Mouse (Mus musculus) hindbrain, embryonic 10.5 days (tissue): Measurements from ENCODE around the gene Cpeb1. TPM values are rescaled to one million over a fixed set of nuclear protein-coding genes. Genes with fewer than 3 reads are reported as not detected.
"Not testable (repeated sequence)": the region's sequence is repeated elsewhere in the genome, so short reads cannot be mapped to it uniquely, and the experiment has no call there.

Source experiments
- DNase-seq: peaks from one replicate; pipeline ENCODE4 v3.0.0-alpha.2; 2017; ENCODE audit warnings: low spot score
- H3K27ac ChIP-seq: fragments of 300-500 bp; sonication (generic); 2 replicates; pipeline ENCODE4 v1.5.1; 2016; ENCODE audit warnings: mild to moderate bottlenecking, moderate library complexity
- H3K27me3 ChIP-seq: fragments of 300-500 bp; sonication (generic); 2 replicates; pipeline ENCODE4 v1.6.1; 2016; ENCODE audit warnings: mild to moderate bottlenecking; ENCODE audit not compliant: poor library complexity, insufficient read depth, severe bottlenecking
- H3K36me3 ChIP-seq: fragments of 300-500 bp; sonication (generic); 2 replicates; pipeline ENCODE4 v1.6.1; 2016; ENCODE audit warnings: mild to moderate bottlenecking, moderate library complexity
- H3K4me1 ChIP-seq: fragments of 300-500 bp; sonication (generic); replicated peaks from 2 replicates; pipeline ENCODE4 v1.6.1; 2016; ENCODE audit warnings: mild to moderate bottlenecking
- H3K4me3 ChIP-seq: fragments of 300-500 bp; sonication (generic); 2 replicates; pipeline ENCODE4 v1.5.1; 2016; ENCODE audit warnings: mild to moderate bottlenecking, moderate library complexity
- H3K9me3 ChIP-seq: fragments of 300-500 bp; sonication (generic); 2 replicates; pipeline ENCODE4 v1.6.1; 2016; ENCODE audit warnings: mild to moderate bottlenecking, moderate library complexity
- WGBS: fragments of 180-500 bp; shearing (Covaris S2); methylation state at CpG from one replicate; pipeline ENCODE4 v1.1.7; 2016; 5-methylcytosine and 5-hydroxymethylcytosine counted together
- polyA plus RNA-seq: library from polyadenylated mRNA; unstranded; fragments of >200 nt; fragmentation: Nextera tagmentation; extraction: Ambion mirVana; gene quantifications from 2 replicates; pipeline ENCODE4 v1.2.1, GENCODE M21; 2016

Gene Cpeb1
- 1.3 and 1.9 TPM in 2 replicates for polyA plus RNA-seq

DNA sequence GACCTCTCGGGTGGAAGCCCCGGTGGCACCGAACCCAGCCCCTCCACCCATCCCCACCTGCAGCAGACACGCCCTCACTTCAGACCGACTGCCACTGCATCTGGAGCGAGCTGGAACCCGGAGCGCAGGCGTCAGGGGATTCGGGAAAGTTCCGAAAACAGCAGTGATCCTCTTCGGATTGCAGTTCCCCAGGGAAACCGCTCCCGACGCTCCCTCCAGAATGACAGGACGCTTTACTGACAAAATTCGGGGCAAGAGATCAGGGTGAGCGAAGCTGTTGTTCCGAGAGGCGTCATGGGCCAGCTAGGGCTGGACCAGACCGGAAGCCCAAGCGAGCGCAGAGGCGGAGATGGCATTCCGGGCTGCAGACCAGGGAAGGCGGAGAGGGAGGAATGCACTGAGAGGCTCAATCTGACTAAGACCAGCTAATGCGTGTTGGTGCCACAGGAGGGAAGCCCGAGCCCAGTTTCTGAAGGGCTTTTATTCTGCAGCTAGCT is at the start of gene Cpeb1:
Gene Cpeb1 (minus strand): TSS at position 311 of the 497 bp plus-strand sequence.
- H3K4me1 ChIP-seq = peaks cover 27% of the 10 kb centered on the region
- WGBS = under 1% methylated on average over 28 of the region's 28 CpGs
- peak within 1 kb of the TSS; percentile 59 for H3K4me3 ChIP-seq
- no peaks in the 10 kb centered on the region for H3K36me3 ChIP-seq
- peak within 1 kb of the TSS; percentile 73 for H3K27ac ChIP-seq
- peaks cover 89% of the 10 kb centered on the region for H3K27me3 ChIP-seq
- H3K9me3 ChIP-seq = no peaks in the 10 kb centered on the region
- peak; percentile 50 for DNase-seq

- no peak overlapping the region for H3K27ac ChIP-seq
- H3K4me3 ChIP-seq = no peak overlapping the region
- H3K27me3 ChIP-seq = peaks cover 20% of the 10 kb centered on the region
- DNase-seq = no peak
- 80% methylated on average over 2 of the region's 2 CpGs for WGBS
- H3K9me3 ChIP-seq = no peaks in the 10 kb centered on the region
- no peaks in the 10 kb centered on the region for H3K36me3 ChIP-seq
- peaks cover 20% of the 10 kb centered on the region for H3K4me1 ChIP-seq
Measured at GRCm38 (mm10) chr7:81501050-81501449, 45.8 kb upstream of the Cpeb1 start.

DNA sequence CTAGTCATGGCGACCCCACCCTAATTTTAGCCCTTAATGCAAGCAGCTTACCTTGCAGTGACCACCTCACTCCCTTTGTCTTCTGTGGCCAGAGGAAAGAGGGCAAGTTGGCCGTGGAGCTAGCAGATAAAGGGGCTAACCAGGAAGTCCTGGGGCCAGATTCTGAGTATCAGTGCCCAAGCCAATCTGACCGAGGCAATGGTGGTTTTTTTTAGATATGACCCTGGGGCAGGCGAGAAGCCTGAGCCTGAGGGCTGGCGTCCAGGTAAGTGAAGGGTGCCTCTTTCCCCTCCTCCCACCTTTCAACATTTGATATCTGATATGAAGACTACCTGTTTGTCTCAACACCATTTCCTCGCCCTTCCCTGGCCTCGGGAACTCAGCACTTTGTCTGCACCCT is 42.9 kb upstream of the Cpeb1 start, which contains the start of gene BC048679:
Gene BC048679 (minus strand): TSS at position 101 of the 400 bp plus-strand sequence.
- H3K4me1 ChIP-seq = peaks cover 29% of the 10 kb centered on the region
- H3K9me3 ChIP-seq = no peaks in the 10 kb centered on the region
- peak within 1 kb of the TSS; percentile 2; the same call in 1 of the 2 replicates for H3K4me3 ChIP-seq
- no peak for DNase-seq
- H3K27ac ChIP-seq = peak within 1 kb of the TSS; percentile 17
- H3K27me3 ChIP-seq = peaks cover 45% of the 10 kb centered on the region
- no peaks in the 10 kb centered on the region for H3K36me3 ChIP-seq
- 71% methylated on average over 7 of the region's 7 CpGs for WGBS

- Histone ChIP-seq H3K36me3 (no peaks in the 10 kb centered on the region), H3K4me1 (peaks cover 39% of the 10 kb centered on the region), H3K27ac (peak overlapping the region; percentile 17), H3K27me3 (peaks cover 54% of the 10 kb centered on the region), H3K9me3 (no peaks in the 10 kb centered on the region), H3K4me3 (peak overlapping the region; percentile 2; the same call in 1 of the 2 replicates)
- 15% methylated on average over 6 of the region's 6 CpGs for WGBS
- DNase-seq = peak; percentile 58
Measured at GRCm38 (mm10) chr7:81497171-81497570, 41.9 kb upstream of the Cpeb1 start.

DNA sequence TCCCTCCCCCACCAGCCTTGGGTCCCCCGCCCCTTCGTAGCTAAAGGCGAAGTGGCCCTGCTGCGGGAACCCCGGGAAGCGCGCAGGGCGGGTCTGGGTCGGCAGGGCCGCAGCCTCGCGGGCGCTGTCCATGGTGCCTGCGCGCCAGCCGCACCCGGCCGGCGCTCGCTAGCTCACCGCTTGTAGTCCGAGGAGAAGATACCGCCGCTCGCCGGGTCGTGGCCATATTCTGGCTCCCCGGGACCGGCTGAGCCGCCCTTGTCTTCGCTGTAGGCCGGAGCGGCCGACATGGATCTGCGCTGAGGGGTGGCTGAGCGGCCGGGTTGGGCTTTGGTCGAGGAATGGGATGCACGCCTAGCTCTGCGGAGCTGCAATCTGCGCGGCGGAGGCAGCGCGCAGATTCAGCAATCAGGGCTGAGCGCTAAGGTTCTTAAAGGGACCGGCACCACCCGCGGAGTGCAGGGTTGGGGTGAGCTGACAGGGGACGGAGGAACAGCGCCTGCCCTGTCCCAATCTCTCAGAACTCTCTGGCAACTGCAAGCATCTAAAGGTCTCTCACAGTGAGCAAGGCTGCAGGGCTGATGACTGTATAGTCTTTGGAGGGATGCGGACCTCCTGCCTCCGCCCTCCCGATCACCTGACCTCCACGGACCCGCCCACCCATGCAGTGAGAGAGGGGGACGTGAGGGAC is 38.2 kb upstream of the Cpeb1 start, which contains the start of gene Ap3b2:
Gene Ap3b2 (minus strand): TSS at position 595 of the 691 bp plus-strand sequence.
- Histone ChIP-seq H3K36me3 (no peaks in the 10 kb centered on the region), H3K9me3 (no peaks in the 10 kb centered on the region), H3K27me3 (peaks cover 67% of the 10 kb centered on the region), H3K4me3 (peak within 1 kb of the TSS; percentile 73), H3K27ac (peak within 1 kb of the TSS; percentile 87), H3K4me1 (peaks cover 53% of the 10 kb centered on the region)
- peak; percentile 82 for DNase-seq
- WGBS = under 1% methylated on average over 57 of the region's 57 CpGs

DNA sequence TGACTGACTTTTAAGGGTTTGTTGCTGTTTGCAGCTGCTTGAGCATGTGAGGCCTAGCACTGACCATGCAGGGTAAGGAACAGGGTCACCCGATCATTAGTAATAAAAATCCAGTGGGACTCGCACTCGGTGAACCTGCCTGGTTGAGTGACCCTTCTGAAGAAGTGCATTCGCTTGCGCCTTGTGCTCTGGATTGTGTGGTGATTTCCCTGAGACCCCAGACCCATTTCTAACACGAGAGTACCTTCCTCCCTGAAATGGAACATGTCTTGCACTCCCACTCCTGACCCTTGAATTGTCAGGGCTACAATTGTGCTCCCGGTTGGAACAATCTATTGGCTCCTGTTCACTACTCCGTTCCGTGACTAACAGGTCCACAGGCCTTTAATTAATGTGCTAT is 37.4 kb upstream of the Cpeb1 start:
- Histone ChIP-seq H3K27me3 (peaks cover 58% of the 10 kb centered on the region), H3K27ac (peak overlapping the region; percentile 87), H3K4me1 (peaks cover 50% of the 10 kb centered on the region), H3K4me3 (peak overlapping the region; percentile 73), H3K36me3 (no peaks in the 10 kb centered on the region), H3K9me3 (no peaks in the 10 kb centered on the region)
- no peak for DNase-seq
- 39% methylated on average over 9 of the region's 9 CpGs for WGBS

- 10% methylated on average over 9 of the region's 9 CpGs for WGBS
- Histone ChIP-seq H3K27ac (peak overlapping the region; percentile 1; the same call in 1 of the 2 replicates), H3K4me3 (peak overlapping the region; percentile 0; the same call in 1 of the 2 replicates), H3K27me3 (peaks cover 37% of the 10 kb centered on the region), H3K4me1 (peaks cover 37% of the 10 kb centered on the region), H3K9me3 (no peaks in the 10 kb centered on the region), H3K36me3 (peaks cover 2% of the 10 kb centered on the region; the same call in 1 of the 2 replicates)
- DNase-seq = peak; percentile 27
Measured at GRCm38 (mm10) chr7:81489649-81490048, 34.4 kb upstream of the Cpeb1 start.

GRCm38 (mm10) chr7:81480800-81481199 is 25.5 kb upstream of the Cpeb1 start:
- H3K36me3 ChIP-seq = peaks cover 9% of the 10 kb centered on the region
- H3K27me3 ChIP-seq = peaks cover 35% of the 10 kb centered on the region
- DNase-seq = no peak
- H3K4me1 ChIP-seq = peaks cover 20% of the 10 kb centered on the region
- WGBS = under 1% methylated on average over 8 of the region's 8 CpGs
- H3K9me3 ChIP-seq = no peaks in the 10 kb centered on the region
- H3K4me3 ChIP-seq = no peak overlapping the region
- peak overlapping the region; percentile 50; the same call in 1 of the 2 replicates for H3K27ac ChIP-seq

- DNase-seq = no peak
- H3K27me3 ChIP-seq = peaks cover 42% of the 10 kb centered on the region
- 70% methylated on average over 3 of the region's 3 CpGs for WGBS
Measured at GRCm38 (mm10) chr7:81479531-81480090, 24.3 kb upstream of the Cpeb1 start.

GRCm38 (mm10) chr7:81478261-81478660 is 23.0 kb upstream of the Cpeb1 start:
- H3K9me3 ChIP-seq, H3K36me3 ChIP-seq, H3K27ac ChIP-seq, DNase-seq, H3K4me3 ChIP-seq: not testable (repeated sequence)
- H3K27me3 ChIP-seq = peaks cover 42% of the 10 kb centered on the region
- H3K4me1 ChIP-seq = peaks cover 20% of the 10 kb centered on the region

More at GRCm38 (mm10) chr7:81479531-81480090, 24.3 kb upstream of the Cpeb1 start:
- H3K27ac ChIP-seq = no peak overlapping the region
- H3K36me3 ChIP-seq = peaks cover 6% of the 10 kb centered on the region
- peaks cover 20% of the 10 kb centered on the region for H3K4me1 ChIP-seq
- H3K4me3 ChIP-seq = no peak overlapping the region
- H3K9me3 ChIP-seq = no peaks in the 10 kb centered on the region

GRCm38 (mm10) chr7:81476833-81477232 is 21.6 kb upstream of the Cpeb1 start:
- H3K9me3 ChIP-seq = no peaks in the 10 kb centered on the region
- WGBS = 5% methylated on average over 24 of the region's 24 CpGs
- DNase-seq = peak; percentile 20
- peaks cover 20% of the 10 kb centered on the region for H3K4me1 ChIP-seq
- peak overlapping the region; percentile 29; the same call in 1 of the 2 replicates for H3K4me3 ChIP-seq
- 0 out of 2 replicates have a peak, but pooled peaks cover 4% of the 10 kb centered on the region for H3K36me3 ChIP-seq
- H3K27me3 ChIP-seq = peaks cover 46% of the 10 kb centered on the region
- H3K27ac ChIP-seq = no peak overlapping the region

DNA sequence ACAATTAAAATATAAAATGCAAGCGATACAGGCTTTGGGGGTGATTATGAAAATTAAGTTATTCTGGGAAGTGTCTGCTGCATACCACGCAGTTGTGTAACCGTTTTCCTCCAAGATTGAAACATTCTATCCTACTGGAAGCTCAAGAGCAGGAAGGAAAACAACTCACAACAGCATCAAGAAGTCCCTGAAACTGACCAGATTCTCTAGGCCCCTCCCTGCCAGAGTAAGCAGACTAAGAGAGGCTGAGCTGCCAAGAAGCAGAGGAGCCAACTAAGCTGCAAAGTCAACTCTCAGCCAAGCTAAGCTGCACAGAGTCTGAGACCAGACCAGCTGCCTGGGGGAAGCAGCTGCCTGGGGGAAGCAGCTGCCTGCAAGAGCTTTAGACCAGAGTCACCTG is 20.0 kb upstream of the Cpeb1 start:
- Histone ChIP-seq H3K36me3 (0 out of 2 replicates have a peak, but pooled peaks cover 4% of the 10 kb centered on the region), H3K27me3 (peaks cover 46% of the 10 kb centered on the region), H3K27ac (no peak overlapping the region), H3K9me3 (no peaks in the 10 kb centered on the region), H3K4me1 (peaks cover 8% of the 10 kb centered on the region), H3K4me3 (no peak overlapping the region)
- 80% methylated on average over 3 of the region's 3 CpGs for WGBS
- DNase-seq = no peak
